10 mouse cellular contexts compared by ENCODE assay signal in genomic region chr5:24871276-24871675, GRCm38 (mm10). TPM values are rescaled to one million over a fixed set of nuclear protein-coding genes. Genes with fewer than 3 reads are reported as not detected.
DNase-seq lines count a peak whose midpoint lies in the region; ATAC-seq and TF ChIP-seq lines count a peak whose summit lies in the region.
"Had no signal": no experiment of that assay in that cellular context is flagged by ENCODE, and none has a peak within 500 bp of the region (broad histone marks: within the 10 kb centered on the region; RNA-seq: fewer than 3 reads in every experiment).

No protein-coding gene starts in this region.

- no peaks in the 10 kb centered on the region for H3K4me1 ChIP-seq in heart, adult 2 months (ENCODE audit: control insufficient read depth, insufficient read depth, low read length)
- H3K4me1 ChIP-seq in forebrain, embryonic 16.5 days (replicated peaks; ENCODE audit: control insufficient read depth, insufficient read depth, low read length): 0 out of 2 replicates have a peak, but pooled peaks cover 2% of the 10 kb centered on the region
- no peaks in the 10 kb centered on the region for H3K4me1 ChIP-seq in midbrain, postnatal 0 days (ENCODE audit: insufficient read depth, low read length)

- no peak for ATAC-seq in forebrain, embryonic 16.5 days
- ATAC-seq in midbrain, postnatal 0 days (ENCODE audit: low FRiP score): no peak

- peak; percentile 24 to 33 for DNase-seq in heart, adult 2 months
- no peak for DNase-seq in heart, postnatal 36 days
- DNase-seq in urinary bladder, postnatal 14 days (ENCODE audit: low spot score): peak; percentile 67
- DNase-seq in urinary bladder, postnatal 4 days (ENCODE audit: low spot score in 2 of 2): no peak
- peak; percentile 26 to 69 for DNase-seq in left cerebral cortex, adult 9 months (ENCODE audit: low spot score in 2 of 2)
- no peak for DNase-seq in cerebellum, postnatal 25 days
- DNase-seq in midbrain, postnatal 0 days (ENCODE audit: low spot score): no peak
- DNase-seq: kidney, postnatal 14 days; spleen, adult 18-20 months had no signal

- H3K79me2 ChIP-seq in heart, adult 2 months (replicated peaks; ENCODE audit: control insufficient read depth, insufficient read depth, low read length): no peaks in the 10 kb centered on the region

- intact Hi-C loops in heart, adult 2 months (cut with DNase I): no loop called here
- intact Hi-C loops in heart, postnatal 36 days (cut with DNase I): no loop called here

- H3K9me3 ChIP-seq in forebrain, embryonic 16.5 days (ENCODE audit: control insufficient read depth, low read length): no peaks in the 10 kb centered on the region
- no peaks in the 10 kb centered on the region for H3K9me3 ChIP-seq in midbrain, postnatal 0 days (ENCODE audit: low read length)

- WGBS in heart, adult 2 months: 70% methylated on average over 12 of the region's 12 CpGs
- 95% methylated on average over 12 of the region's 12 CpGs for WGBS in forebrain, embryonic 16.5 days
- 92% methylated on average over 12 of the region's 12 CpGs for WGBS in midbrain, postnatal 0 days

- no peak overlapping the region for H3K4me2 ChIP-seq in forebrain, embryonic 16.5 days (ENCODE audit: low read length)
- H3K4me2 ChIP-seq in midbrain, postnatal 0 days (ENCODE audit: low read depth, low read length, poor library complexity, severe bottlenecking): no peak overlapping the region

- H3K9ac ChIP-seq in heart, adult 2 months (ENCODE audit: low read depth, low read length): no peak overlapping the region
- no peak overlapping the region for H3K9ac ChIP-seq in forebrain, embryonic 16.5 days (replicated peaks; ENCODE audit: low read depth, low read length)
- H3K9ac ChIP-seq in midbrain, postnatal 0 days (replicated peaks; ENCODE audit: low read length, poor library complexity, severe bottlenecking): no peak overlapping the region

- H3K27me3 ChIP-seq in heart, adult 2 months (ENCODE audit: control insufficient read depth, insufficient read depth, low read length): no peaks in the 10 kb centered on the region
- no peaks in the 10 kb centered on the region for H3K27me3 ChIP-seq in forebrain, embryonic 16.5 days (replicated peaks; ENCODE audit: control insufficient read depth, insufficient read depth, low read length)
- no peaks in the 10 kb centered on the region for H3K27me3 ChIP-seq in midbrain, postnatal 0 days (ENCODE audit: insufficient read depth, low read length)

- no peak for TF ChIP-seq CTCF in heart, adult 2 months (IDR thresholded peaks at IDR 0.05)
- TF ChIP-seq CTCF in midbrain, postnatal 0 days (IDR thresholded peaks at IDR 0.05): no peak

- H3K36me3 ChIP-seq in heart, adult 2 months (ENCODE audit: control insufficient read depth, insufficient read depth, low read length): no peaks in the 10 kb centered on the region
- H3K36me3 ChIP-seq in forebrain, embryonic 16.5 days (ENCODE audit: control insufficient read depth, insufficient read depth): peaks cover 10% of the 10 kb centered on the region
- H3K36me3 ChIP-seq in midbrain, postnatal 0 days (ENCODE audit: insufficient read depth, low read length): peaks cover 35% of the 10 kb centered on the region

- TF ChIP-seq POLR2A in heart, adult 2 months (IDR thresholded peaks at IDR 0.05; ENCODE audit: insufficient read depth, low read depth, low read length): no peak

- TF ChIP-seq EP300 in heart, adult 2 months (IDR thresholded peaks at IDR 0.05; ENCODE audit: insufficient read depth, low read depth, low read length): no peak

- H3K4me3 ChIP-seq in heart, adult 2 months: no peak overlapping the region
- H3K4me3 ChIP-seq in forebrain, embryonic 16.5 days (replicated peaks; ENCODE audit: low read length): no peak overlapping the region
- H3K4me3 ChIP-seq in midbrain, postnatal 0 days (ENCODE audit: low read depth, low read length): no peak overlapping the region

- H3K27ac ChIP-seq in heart, adult 2 months: no peak overlapping the region
- H3K27ac ChIP-seq in forebrain, embryonic 16.5 days (ENCODE audit: low read length): no peak overlapping the region
- no peak overlapping the region for H3K27ac ChIP-seq in midbrain, postnatal 0 days (ENCODE audit: low read depth, low read length)

RNA-seq across cellular contexts. Expression of gene Rheb, which starts 28.9 kb away (rescaled TPM):
- 10 to 100 TPM; 76.9 to 87.4 TPM for total RNA-seq in heart, adult 2 months (2021)
- 29.1 and 51.5 TPM in 2 replicates for polyA plus RNA-seq in heart, adult 2 months (2012; rRNA removed)
- total RNA-seq in heart, postnatal 36 days (2021): 10 to 100 TPM; 75.8 to 85.5 TPM
- polyA plus RNA-seq in forebrain, embryonic 16.5 days (2015; fragmentation: Nextera tagmentation; extraction: Ambion mirVana): 273 and 294 TPM in 2 replicates
- total RNA-seq in midbrain, postnatal 0 days (2014; rRNA removed): 96.0 and 102 TPM in 2 replicates
- polyA plus RNA-seq in midbrain, postnatal 0 days (2015; fragmentation: Nextera tagmentation; extraction: Ambion mirVana): 287 and 291 TPM in 2 replicates

Comparison
In these comparisons a context has a peak if more than half of its experiments do, and no peak if none do; other contexts are left out.
1. DNase-seq: peak in heart, adult 2 months (2 of 2), urinary bladder, postnatal 14 days (single experiment) and left cerebral cortex, adult 9 months (2 of 2); none in heart, postnatal 36 days (0 of 2), urinary bladder, postnatal 4 days (0 of 2), cerebellum, postnatal 25 days (0 of 2) and midbrain, postnatal 0 days (single experiment).